Mouse (Mus musculus) stomach, postnatal 0 days (tissue): Measurements from ENCODE around the gene Col17a1. TPM values are rescaled to one million over a fixed set of nuclear protein-coding genes. Genes with fewer than 3 reads are reported as not detected.

Experiments
- ATAC-seq: fragments of 200-750 bp; cut with Nextera tagmentation; 2 replicates; pipeline ENCODE4 v1.8.0; 2017; ENCODE audit not compliant: low FRiP score, low TSS enrichment
- DNase-seq: peaks from one replicate; pipeline ENCODE4 v3.0.0-alpha.2; 2016; ENCODE audit warnings: low spot score
- H3K27ac ChIP-seq: fragments of 300-500 bp; sonication (generic); replicated peaks from 2 replicates; pipeline ENCODE4 v1.5.1; 2014; ENCODE audit warnings: mild to moderate bottlenecking, control low read depth
- H3K27me3 ChIP-seq: fragments of 300-500 bp; sonication (generic); 2 replicates; pipeline ENCODE4 v1.6.1; 2014; ENCODE audit warnings: low read length; ENCODE audit not compliant: control insufficient read depth, insufficient read depth
- H3K36me3 ChIP-seq: fragments of 300-500 bp; sonication (generic); 2 replicates; pipeline ENCODE4 v1.6.1; 2014; ENCODE audit warnings: low read length, mixed read lengths; ENCODE audit not compliant: control insufficient read depth, insufficient read depth
- H3K4me1 ChIP-seq: fragments of 300-500 bp; sonication (generic); replicated peaks from 2 replicates; pipeline ENCODE4 v1.6.1; 2014; ENCODE audit warnings: antibody characterized with exemption; ENCODE audit not compliant: control insufficient read depth, insufficient read depth
- H3K4me2 ChIP-seq: fragments of 300-500 bp; sonication (generic); replicated peaks from 2 replicates; pipeline ENCODE4 v1.6.1; 2014; ENCODE audit warnings: low read depth, mild to moderate bottlenecking, control low read depth, moderate library complexity
- H3K4me3 ChIP-seq: fragments of 300-500 bp; sonication (generic); 2 replicates; pipeline ENCODE4 v1.5.1; 2014; ENCODE audit warnings: low read depth, low read length, control low read depth
- H3K9ac ChIP-seq: fragments of 300-500 bp; sonication (generic); 2 replicates; pipeline ENCODE4 v1.6.1; 2014; ENCODE audit warnings: mild to moderate bottlenecking, low read length, control low read depth, mixed read lengths
- H3K9me3 ChIP-seq: fragments of 300-500 bp; sonication (generic); 2 replicates; pipeline ENCODE4 v1.6.1; 2016; ENCODE audit warnings: low read length; ENCODE audit not compliant: control insufficient read depth
- CTCF ChIP-seq: IDR thresholded peaks from 2 replicates; pipeline ENCODE4 v1.5.1; 2016; ENCODE audit warnings: antibody characterized with exemption, low read depth, mild to moderate bottlenecking, moderate library complexity
- EP300 ChIP-seq: optimal IDR thresholded peaks from 2 replicates; pipeline ENCODE3; 2016; ENCODE audit warnings: antibody characterized with exemption
- WGBS: fragments of 180-500 bp; shearing (Covaris S2); extraction: QIAGEN DNeasy Blood & Tissue Kit; methylation state at CpG from one replicate; pipeline ENCODE4 v1.1.7; 2014; 5-methylcytosine and 5-hydroxymethylcytosine counted together
- polyA plus RNA-seq: library from polyadenylated mRNA; unstranded; fragments of >200 nt; fragmentation: Nextera tagmentation; extraction: Ambion mirVana; gene quantifications from 2 replicates; pipeline ENCODE4 v1.2.1, GENCODE M21; 2015

Gene Col17a1
- polyA plus RNA-seq, 1 experiment from 2014 or later: 13.9 TPM

DNA sequence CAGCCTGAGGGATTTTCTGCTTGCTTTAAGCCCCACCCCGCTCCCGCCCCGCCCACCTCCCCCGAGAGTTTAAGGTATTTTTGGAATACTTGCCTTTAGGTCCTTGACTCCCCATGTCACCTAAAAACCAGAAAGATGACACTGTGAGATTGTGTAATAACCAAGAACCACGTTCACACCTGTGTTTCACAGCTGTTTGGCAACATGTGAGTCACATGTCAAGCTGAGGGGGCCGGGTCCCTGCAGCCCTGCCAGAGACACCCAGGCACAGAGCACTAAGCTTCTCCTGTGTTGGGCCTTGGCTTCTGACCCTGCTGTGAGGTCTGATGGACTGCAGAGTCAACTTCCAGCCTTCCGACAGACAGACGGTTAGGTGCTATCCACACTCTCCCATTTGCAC is 24.3 kb downstream of the Col17a1 start:
- 44% methylated on average over 8 of the region's 8 CpGs for WGBS
- no peak for ATAC-seq
- no peak for TF ChIP-seq EP300
- no peak for TF ChIP-seq CTCF

GRCm38 (mm10) chr19:47659765-47660408 is 32.0 kb downstream of the Col17a1 start:
- no peak for DNase-seq
- Histone ChIP-seq H3K9ac (no peak overlapping the region), H3K27ac (peak overlapping the region; percentile 31), H3K4me3 (no peak overlapping the region), H3K27me3 (no peaks in the 10 kb centered on the region), H3K36me3 (no peaks in the 10 kb centered on the region), H3K9me3 (no peaks in the 10 kb centered on the region), H3K4me1 (no peaks in the 10 kb centered on the region; the same call in 1 of the 2 replicates), H3K4me2 (no peak overlapping the region)
- WGBS: 81% methylated on average over 9 of the region's 9 CpGs
- no peak for TF ChIP-seq CTCF
- no peak for TF ChIP-seq EP300
- ATAC-seq: 0 out of 2 replicates have a peak, but pooled peaks have one; percentile 5

More for the DNA sequence above, 24.3 kb downstream of the Col17a1 start:
- Histone ChIP-seq H3K4me2 (no peak overlapping the region), H3K9me3 (no peaks in the 10 kb centered on the region), H3K4me1 (no peaks in the 10 kb centered on the region), H3K36me3 (no peaks in the 10 kb centered on the region), H3K9ac (no peak overlapping the region), H3K4me3 (no peak overlapping the region), H3K27me3 (no peaks in the 10 kb centered on the region), H3K27ac (no peak overlapping the region)
- DNase-seq: no peak

DNA sequence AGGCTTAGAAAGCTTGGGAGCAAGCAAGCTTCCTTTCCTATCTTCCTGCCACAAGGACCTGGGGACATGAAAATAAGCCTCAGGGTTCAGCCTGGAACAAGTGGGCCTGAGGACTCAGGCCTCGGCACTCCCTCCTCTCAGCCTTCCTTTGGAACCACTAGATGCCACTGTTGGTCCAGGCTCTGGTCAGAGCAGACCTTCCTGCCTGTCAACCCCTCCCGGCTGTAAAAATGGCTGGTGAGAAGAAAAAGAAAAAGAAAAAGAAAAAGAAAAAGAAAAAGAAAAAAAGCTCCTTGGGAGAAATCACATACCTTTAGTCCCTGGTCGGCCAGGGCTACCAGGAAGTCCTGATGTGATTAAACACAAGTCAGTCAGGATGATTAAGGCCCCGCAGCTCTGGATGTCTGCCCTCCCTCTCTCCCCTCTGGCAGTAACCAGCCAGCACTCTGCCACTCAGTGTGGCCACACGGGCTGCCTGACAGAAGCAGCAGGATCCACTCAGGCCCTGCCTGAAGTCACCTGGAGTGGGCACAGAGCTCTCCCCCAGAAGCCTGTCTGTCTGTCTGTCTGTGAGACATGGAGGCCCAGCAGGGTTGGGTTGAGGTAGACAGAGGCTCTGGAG is 32.9 kb downstream of the Col17a1 start:
- 26% methylated on average over 5 of the region's 5 CpGs for WGBS

GRCm38 (mm10) chr19:47654896-47655295 is 37.0 kb downstream of the Col17a1 start:
- WGBS: 53% methylated on average over 11 of the region's 11 CpGs
- no peak overlapping the region for H3K9ac ChIP-seq
- H3K27ac ChIP-seq: no peak overlapping the region
- ATAC-seq: 0 out of 2 replicates have a peak, but pooled peaks have one; percentile 11
- no peak overlapping the region for H3K4me2 ChIP-seq
- no peaks in the 10 kb centered on the region for H3K27me3 ChIP-seq
- H3K9me3 ChIP-seq: no peaks in the 10 kb centered on the region
- no peak overlapping the region for H3K4me3 ChIP-seq
- TF ChIP-seq CTCF: no peak
- TF ChIP-seq EP300: no peak
- H3K4me1 ChIP-seq: no peaks in the 10 kb centered on the region; the same call in 1 of the 2 replicates
- DNase-seq: peak; percentile 16
- no peaks in the 10 kb centered on the region for H3K36me3 ChIP-seq

More for the DNA sequence above, 32.9 kb downstream of the Col17a1 start:
- Histone ChIP-seq H3K4me1 (no peaks in the 10 kb centered on the region; the same call in 1 of the 2 replicates), H3K36me3 (no peaks in the 10 kb centered on the region), H3K4me2 (no peak overlapping the region), H3K9ac (0 out of 2 replicates have a peak overlapping the region, but pooled peaks have one; percentile 5), H3K27me3 (no peaks in the 10 kb centered on the region), H3K4me3 (no peak overlapping the region), H3K9me3 (no peaks in the 10 kb centered on the region), H3K27ac (peak overlapping the region; percentile 31)
- peak; percentile 89 for TF ChIP-seq CTCF
- TF ChIP-seq EP300: no peak
- DNase-seq (peak; percentile 73), ATAC-seq (peak; percentile 85)

GRCm38 (mm10) chr19:47653173-47653572 is 38.7 kb downstream of the Col17a1 start:
- 83% methylated on average over 8 of the region's 8 CpGs for WGBS
- no peak for DNase-seq
- no peak for ATAC-seq

DNA sequence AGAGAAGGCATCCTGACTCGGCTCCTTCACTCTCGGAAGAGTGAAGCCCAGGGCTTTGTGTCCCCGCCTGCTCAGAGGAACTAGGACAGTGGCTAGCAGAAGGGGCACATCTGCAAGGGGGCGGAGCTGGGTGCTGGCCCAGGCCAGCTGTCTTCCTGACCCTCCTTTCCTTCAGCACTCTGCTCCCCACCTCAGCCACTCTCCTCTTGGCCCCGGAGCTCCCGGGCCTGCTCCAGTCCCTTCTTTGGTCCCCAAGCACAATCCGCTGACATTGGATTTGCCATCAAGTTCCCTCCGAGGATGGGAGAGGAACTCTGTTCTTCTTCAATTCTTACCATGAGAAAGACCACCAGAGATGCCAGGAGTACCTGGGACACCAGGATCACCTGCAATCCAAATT is 39.6 kb downstream of the Col17a1 start:
- 75% methylated on average over 8 of the region's 8 CpGs for WGBS
- H3K4me2 ChIP-seq: no peak overlapping the region
- H3K4me3 ChIP-seq: no peak overlapping the region
- no peaks in the 10 kb centered on the region for H3K36me3 ChIP-seq
- TF ChIP-seq CTCF: no peak
- no peak overlapping the region for H3K9ac ChIP-seq
- H3K4me1 ChIP-seq: no peaks in the 10 kb centered on the region
- DNase-seq: peak; percentile 14
- H3K27ac ChIP-seq: no peak overlapping the region
- no peak for ATAC-seq
- H3K9me3 ChIP-seq: no peaks in the 10 kb centered on the region
- no peaks in the 10 kb centered on the region for H3K27me3 ChIP-seq

More at GRCm38 (mm10) chr19:47653173-47653572, 38.7 kb downstream of the Col17a1 start:
- Histone ChIP-seq H3K9me3 (no peaks in the 10 kb centered on the region), H3K4me2 (no peak overlapping the region), H3K36me3 (no peaks in the 10 kb centered on the region), H3K27me3 (no peaks in the 10 kb centered on the region), H3K4me3 (no peak overlapping the region), H3K4me1 (no peaks in the 10 kb centered on the region), H3K9ac (no peak overlapping the region), H3K27ac (no peak overlapping the region)
- TF ChIP-seq EP300 (no peak), CTCF (no peak)
